Mouse (Mus musculus): ENCODE data around the gene Cir1.

The Cir1 gene

DNA sequence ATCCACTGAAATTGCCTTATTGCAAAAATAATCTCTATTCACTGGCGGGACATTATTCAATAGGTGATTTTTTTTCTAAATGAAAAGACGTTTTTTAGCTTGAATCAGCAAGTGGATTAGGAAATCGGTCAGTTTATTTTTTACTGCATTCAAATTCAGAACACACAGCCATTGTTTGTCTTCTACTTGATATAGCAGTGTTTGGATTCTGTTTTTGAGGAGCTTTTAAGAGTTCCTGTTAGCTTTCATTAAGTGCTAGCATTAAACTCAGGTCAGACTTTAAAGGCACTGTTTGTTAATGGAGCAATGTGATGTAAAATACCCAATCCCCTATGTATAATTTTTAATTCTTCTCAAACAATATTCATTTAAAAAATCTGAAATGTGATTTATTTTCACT is 13.7 kb downstream of the Cir1 start:
- DNase-seq: no peak

DNA sequence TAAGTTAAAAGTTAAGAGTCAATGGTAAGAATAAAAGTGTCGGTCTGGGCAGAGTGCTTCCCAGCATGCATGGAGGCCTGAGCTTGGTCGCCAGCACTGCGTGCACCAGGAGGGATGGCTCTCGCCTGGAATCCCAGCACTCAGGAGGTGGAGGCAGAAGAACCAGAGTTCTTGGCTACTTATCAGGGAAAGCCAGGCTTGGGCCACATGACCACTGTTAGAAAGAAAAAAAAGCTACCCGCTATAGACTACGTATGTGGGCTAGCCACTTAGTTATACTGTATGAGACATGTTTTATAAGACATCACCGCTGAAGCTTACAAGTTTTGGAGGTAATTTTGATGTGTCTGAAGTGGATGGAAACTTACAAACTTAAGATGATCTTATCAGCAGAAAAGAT is 14.3 kb downstream of the Cir1 start:
- no peak for DNase-seq

DNA sequence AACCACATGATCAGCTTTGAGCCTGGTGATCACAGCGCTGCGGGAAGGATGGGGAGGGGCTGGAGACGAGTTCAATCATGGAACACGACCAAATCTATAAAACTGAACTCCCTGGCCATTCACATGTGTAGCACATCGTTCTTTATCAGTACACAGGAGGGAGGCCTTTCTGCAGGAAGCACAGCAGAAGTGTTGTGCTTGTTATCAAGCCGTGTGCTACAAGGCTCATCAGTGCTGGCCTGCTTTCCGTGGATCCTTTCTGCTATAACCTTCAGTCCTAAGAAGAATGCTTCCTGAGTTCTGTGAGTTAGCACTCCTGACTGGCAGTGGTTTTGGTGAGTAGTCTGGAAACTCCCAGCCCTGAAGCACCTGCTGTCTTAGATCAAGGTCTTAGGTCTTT is 17.5 kb downstream of the Cir1 start:
- no peak for DNase-seq

DNA sequence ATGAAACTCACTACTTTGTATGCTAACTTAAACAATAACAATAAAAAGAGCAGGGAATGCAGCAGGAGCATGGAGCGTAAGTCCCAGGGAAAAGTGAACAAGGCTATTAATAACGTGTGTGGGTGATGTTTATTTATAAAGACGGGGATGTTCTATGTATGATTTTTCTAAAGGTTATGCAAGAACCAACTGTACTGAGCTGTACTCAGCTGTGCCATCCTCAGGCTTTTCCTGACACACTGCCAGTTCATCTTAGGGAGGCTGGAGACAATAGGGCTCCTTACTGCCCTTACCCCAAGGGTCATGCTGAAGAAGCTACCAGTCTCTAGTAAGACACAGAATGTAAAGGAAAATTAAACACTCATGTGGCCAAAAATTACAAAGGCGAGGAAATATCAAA is 21.4 kb downstream of the Cir1 start:
- DNase-seq: no peak

DNA sequence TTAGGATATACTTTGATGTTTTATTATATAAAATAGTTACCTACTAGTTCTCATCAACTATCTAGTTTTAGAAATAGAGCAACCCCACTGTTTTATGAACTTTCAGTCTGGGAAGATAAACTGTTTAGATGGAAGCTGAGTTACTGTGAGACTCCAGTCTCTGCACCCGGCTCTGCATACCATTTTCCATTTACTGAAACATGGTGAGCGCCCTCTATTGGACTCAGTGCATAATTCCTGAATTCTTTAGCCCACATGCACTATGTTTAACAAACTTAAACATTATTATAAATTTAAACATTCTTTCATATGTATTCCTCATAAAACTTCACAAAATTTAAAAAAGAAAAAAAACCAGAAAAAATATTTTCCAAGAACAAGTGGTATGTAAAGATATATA is 26.9 kb downstream of the Cir1 start:
- no peak for DNase-seq

DNA sequence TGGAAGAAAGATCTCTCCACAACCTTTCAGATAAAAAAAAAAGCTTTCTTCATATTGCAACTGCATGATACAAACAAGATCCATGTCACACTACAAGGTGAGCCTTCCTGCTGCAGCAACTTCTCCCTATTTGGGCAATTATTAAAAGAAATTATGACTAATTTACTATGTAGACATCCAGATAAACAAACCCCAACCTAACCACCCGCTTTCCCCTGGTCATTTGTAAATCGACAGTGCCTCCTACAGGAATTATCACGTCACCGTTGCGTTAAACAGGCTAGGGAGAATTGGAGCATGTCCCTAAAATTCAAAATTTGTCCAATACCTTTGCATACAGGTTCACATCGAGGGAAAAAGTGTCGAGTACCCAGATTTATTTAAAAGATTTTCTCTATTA is 30.8 kb downstream of the Cir1 start:
- no peak for DNase-seq

DNA sequence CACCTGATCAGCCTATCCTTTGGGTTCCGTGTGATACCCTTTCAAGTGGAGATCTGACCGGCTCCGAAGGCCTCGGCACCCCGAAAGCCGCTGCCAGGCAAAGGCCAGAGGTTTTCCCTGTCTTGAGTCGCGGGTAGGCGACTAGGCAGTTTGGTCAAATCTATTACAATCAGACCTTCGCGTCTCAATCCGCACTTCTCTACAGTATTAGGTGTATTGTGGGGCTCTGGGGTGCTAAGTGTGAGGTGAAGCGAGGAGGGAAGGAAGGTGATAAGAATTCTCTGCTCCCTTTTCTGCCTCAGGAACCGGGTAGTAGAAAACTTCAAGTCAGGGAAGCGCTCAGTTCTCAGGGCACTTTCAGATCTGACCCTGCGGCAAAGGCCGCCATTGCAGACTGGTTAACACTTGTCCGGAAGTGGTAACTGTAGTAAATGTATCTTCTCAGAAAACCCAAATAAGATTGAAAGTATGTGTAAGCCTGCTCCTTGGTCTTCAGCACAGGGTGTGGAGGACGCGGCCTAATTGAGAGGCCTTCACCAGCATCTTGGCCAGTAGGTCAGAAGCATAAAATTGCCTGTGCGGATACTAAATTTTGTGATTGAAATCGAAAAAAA is 31.3 kb downstream of the Cir1 start:
- no peak for DNase-seq

DNA sequence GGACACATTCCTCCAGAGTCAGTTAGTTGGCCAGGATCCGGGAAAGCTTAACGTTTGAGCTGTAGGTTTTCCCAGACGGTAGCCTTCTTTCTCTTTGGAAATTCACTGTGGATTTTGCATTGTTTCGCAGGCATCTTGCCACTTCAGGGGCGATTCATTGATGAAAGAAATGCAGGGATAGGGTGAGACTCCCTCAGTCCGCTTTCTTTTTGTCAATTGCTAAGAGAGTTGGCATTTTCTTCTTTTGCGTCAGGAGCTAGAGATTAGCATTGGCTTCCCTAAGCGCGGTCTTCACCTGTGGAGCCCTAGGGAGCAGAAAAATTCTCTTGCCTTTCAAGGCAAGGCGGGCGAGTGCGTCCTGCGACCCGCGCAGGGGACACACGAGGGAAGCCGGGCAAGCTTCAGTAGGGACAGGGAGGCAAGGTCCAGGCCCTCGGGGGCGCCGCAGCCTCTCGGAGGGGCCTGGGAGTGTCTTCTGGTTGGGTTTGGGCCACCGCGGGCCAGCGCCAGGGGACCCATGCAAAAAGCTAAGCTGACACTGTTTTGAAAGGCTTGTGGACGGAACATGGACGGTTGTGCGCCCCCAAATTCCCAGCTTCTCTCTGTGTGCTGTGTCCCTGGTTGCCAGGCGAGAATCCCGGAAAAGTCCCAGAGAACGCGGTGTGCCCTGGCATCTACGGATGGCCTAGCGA is 32.0 kb downstream of the Cir1 start:
- DNase-seq: no peak

DNA sequence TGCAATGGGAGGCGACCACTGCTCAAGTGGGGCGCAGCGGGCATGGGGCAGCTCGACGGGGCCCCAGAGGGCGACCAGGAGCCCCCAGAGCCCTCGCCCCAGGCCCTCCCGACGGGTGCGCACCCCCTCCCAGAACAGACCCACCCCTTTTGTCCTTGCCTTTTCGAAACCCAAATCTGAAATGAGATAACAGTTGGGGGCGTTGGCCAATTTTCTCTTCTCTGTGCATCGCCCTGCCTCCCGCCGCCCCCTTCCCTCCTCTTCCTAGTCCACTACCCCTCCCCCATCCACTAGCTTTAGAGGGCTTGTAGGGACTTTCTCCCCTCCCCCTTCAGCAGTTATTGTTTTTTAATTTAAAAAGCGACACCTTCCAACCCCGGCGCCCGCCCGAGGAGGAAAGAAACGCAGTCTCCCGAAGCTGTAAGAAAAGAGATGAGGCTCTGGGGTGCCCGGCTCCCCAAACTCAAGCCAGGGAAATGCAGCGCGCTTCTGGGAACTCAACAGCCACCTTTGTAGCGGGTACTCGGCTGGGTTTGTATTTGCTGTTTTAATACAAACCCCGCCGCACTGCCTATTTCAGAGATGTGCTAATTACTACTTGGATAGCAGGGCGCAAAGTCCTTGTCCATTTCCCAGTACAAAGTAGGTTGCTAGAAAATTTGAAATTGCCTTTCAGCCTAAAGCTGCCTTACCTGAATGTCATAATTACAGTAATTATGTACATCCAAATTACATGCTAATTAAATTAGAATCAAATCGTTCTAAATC is 33.0 kb downstream of the Cir1 start:
- DNase-seq: no peak

DNA sequence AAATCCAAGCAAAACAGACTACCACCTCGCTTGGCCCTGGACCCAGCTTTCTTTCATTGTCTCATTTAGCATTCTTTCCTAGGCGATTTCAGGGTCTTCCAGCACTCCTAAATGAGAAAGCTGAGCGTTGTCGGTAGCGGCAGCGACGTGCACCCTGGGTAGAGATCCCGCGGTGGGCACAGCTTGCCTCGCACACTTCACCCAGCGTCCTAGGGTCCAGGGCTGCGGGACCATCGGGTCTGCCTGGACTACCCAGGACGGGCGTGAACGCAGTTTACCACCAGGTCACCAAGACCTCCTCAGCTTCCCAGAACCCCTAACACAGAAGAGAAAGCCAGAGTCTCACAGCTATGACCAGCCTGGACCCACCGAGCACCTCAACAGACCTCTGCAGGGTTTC is 33.6 kb downstream of the Cir1 start:
- DNase-seq: no peak

DNA sequence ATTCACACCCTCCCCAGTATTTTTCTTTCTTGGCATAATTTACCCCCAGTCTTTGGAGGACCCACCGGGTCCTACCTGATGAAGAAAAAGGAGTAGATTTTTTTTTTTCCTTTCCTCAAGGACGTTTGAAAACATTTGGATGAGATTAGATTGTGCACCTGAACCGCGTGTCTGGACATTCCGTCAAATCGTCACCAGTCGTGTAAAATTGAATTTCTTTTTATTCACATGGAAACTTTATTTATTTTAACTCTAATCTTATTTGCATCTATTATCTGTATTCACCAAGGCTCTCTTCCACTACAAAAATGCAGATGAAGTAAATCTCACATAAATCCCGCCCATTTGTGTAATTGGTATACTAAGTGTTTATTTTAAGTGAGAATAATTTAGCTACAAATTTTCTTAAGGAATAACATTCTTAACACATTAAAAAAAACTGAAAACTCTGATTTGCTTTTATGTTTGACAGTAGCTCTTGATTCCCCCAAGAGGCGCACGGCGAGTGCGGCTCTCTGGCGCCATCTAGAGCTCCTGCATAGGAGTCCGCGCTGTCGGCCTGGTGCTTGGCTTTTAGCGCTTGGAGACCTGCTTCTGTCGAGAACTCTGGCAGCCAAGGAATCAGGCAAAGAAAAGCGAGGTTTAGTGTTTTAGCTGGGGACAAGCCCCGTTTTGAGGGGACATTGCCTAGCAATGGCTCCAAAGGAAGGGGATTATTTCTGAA is 34.2 kb downstream of the Cir1 start:
- peak; percentile 85 for DNase-seq

DNA sequence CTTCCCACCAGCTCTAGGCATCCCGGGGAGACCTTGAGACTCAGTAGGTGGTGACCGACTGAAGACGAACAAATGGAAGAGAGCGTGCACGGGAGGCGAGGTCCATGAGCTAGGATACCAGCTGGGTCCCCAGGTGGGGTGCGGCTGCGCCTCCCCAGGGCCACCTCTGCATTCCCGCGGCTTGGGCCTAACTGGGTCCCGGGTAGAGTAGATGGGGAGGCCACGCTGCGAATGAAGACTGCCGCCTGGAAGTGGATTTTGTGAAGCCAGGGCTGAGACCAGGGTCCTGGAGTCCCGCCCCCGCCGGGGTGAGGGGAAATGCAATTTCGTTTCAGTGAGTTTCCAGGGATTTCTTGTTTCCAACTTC is 34.8 kb downstream of the Cir1 start:
- DNase-seq: no peak

DNA sequence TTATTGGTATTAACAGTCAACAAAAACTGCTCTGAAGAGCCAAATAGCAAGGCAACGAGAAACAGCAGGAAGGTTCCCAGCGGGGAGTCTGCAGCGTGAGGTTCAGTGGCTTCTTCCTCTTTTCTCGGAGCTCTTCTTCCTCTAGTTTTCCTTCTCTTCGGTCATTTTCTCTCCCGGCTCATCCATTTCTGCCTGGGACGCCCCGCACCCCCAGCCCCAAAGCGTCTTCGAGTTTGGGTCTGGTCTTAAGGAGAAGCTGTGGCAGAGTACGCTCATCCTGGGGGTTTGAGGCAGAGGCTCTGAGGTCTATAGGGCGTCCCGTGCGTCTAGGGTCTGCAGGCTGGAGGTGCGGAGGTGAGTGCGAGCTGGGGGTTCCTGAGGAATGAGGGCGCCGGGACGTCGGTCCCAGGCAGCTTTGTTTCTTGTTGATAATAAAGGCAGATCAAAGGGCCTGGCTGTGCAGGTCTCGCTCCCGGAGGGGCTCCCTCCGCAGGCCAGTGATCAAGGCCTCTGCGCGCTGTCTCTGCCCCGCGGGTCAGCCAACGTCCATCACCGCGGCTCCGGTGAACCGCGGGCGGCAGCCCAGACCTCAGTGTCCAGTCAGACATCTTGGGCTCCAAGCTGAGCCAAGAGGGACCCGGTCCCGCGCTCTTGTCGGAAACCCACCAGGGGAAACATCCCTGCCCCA is 35.3 kb downstream of the Cir1 start:
- DNase-seq: no peak

DNA sequence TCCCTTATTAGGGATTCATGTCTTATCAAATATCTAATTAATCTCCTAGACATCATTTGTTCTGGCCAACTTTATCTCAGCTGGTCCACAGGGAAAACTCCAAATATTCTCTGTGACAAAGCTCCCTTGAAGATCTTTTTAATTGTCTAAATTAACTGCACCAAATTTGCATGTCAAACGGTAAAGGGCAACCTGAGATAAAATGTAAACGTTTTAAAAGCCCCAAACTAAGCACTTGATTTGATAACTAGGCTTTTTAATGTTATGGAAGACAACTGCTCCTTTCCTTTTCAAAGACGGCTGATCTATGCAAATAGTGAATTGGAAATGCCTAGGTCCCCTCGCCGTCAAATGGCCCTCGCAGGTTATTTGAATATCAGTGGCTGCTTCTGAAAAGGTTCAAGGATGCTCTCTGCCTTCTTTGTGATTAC is 36.3 kb downstream of the Cir1 start:
- no peak for DNase-seq

DNA sequence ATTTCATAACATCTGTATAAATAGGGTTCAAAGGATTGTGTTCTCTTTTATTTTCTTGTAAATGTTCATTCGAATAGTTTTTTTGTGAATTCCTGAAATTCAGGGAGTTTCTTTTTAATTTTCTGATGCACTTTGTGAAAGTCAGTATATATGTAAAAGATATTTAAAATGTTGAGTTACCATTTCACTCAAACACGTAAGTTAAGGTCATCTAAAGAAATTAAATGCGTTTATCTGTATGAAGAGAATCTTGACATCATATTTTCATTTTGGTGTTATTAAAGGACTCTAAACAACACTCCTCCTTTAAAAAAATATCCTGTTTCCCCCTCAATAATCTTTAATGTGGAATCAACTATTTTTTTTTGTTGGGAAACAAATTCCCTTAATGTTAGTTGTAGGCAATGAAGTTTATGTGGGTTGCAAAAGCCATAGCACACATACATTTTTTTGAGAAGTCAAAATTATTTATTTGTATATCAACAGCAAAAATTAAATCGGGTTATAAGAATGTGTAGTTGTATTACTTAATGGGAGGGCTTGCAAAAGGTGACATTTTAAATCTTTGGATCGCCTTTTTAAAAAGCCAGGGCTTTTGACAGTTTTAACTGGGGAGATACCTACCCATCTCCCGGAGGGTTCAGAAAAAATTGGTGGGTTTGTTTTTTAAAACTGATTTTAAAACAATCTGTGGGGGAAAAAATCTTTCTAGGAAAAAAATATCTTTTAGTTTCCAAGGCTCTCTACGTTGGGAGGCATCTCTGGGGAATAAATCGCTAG is 37.0 kb downstream of the Cir1 start:
- no peak for DNase-seq

DNA sequence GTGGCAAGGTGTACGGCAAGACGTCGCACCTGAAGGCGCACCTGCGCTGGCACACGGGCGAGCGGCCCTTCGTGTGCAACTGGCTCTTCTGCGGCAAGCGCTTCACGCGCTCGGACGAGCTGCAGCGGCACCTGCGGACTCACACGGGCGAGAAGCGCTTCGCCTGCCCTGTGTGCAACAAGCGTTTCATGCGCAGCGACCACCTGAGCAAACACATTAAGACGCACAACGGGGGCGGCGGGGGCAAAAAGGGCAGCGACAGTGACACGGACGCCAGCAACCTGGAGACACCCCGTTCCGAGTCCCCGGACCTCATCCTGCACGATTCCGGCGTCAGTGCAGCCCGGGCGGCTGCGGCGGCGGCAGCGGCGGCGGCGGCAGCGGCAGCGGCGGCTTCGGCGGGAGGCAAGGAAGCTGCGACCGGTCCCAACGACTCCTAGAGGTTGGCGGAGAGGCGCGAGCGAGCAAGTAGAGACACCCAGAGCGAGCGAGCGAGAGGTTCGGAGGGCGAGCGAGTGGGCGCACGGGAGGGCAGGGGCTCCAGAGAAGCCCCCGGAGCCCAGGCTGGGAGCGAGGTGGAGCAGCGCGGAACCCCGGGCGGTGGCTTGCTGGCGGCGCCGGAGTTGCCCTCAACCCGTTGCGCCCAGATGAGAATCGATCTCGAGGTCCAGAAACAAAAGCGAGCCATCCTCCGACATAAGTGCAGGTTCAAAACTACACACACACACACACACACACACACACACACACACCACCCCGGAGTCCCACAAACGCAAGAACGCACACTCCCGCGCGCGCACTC is 38.2 kb downstream of the Cir1 start:
- DNase-seq: no peak

DNA sequence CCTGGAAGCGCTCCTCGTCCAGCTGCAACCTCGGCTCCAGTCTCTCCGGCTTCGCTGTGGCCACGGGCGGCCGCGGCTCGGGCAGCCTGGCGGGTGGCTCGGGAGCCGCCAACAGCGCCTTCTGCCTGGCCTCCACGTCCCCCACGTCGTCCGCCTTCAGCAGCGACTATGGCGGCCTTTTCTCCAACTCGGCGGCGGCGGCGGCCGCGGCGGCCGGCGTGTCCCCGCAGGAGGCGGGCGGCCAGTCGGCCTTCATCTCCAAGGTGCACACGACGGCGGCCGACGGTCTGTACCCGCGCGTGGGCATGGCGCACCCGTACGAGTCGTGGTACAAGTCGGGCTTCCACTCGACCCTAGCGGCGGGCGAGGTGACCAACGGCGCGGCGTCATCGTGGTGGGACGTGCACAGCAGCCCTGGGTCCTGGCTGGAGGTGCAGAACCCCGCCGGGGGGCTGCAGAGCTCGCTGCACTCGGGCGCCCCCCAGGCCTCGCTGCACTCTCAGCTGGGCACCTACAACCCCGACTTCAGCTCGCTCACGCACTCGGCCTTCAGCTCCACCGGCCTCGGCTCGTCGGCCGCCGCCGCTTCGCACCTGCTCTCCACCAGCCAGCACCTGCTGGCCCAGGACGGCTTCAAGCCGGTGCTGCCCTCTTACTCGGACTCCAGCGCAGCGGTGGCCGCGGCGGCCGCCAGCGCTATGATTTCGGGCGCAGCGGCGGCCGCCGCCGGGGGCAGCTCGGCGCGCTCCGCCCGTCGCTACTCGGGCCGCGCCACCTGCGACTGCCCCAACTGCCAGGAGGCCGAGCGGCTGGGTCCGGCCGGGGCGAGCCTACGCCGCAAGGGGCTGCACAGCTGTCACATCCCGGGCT is 39.0 kb downstream of the Cir1 start:
- no peak for DNase-seq

DNA sequence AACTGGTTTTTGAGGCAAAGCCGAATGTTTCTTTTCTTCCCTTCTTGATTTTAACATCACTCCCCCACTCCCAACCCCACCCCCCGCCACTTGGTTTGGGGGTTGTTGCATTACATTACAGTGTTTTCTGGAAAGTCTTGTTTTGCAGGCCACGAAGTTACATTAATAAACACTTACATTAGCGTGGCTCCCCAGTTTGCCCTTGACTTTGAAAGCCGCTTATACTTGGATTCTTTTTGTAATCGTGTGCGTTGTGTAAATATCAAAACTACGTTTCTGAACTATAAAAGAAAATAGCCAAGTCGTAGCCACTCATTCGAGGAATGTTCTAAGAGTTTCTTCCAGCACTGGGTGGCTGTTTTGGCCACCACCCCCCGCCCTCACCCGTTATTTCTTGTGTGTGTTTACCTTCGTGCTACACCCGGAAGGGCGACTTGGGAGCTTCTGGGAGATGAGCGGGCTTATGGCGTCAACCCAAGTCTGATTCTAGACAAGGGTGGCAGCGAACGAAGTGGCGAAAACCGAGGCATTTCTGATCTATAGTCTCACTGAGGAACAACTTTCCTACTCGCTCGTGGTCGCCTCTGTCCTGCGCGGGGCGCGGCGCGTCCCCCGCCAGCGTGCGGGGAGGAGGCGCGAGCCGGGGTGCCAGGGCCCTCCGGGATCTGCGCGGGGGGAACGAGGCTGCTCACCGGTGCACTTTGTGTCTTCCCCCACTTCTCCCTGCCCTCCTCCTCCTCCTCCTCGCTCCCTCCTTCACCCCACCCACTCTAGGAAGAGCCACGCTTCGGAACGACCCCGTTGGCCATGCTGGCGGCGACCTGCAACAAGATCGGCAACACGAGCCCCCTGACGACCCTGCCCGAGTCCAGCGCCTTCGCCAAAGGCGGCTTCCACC is 39.9 kb downstream of the Cir1 start:
- no peak for DNase-seq

DNA sequence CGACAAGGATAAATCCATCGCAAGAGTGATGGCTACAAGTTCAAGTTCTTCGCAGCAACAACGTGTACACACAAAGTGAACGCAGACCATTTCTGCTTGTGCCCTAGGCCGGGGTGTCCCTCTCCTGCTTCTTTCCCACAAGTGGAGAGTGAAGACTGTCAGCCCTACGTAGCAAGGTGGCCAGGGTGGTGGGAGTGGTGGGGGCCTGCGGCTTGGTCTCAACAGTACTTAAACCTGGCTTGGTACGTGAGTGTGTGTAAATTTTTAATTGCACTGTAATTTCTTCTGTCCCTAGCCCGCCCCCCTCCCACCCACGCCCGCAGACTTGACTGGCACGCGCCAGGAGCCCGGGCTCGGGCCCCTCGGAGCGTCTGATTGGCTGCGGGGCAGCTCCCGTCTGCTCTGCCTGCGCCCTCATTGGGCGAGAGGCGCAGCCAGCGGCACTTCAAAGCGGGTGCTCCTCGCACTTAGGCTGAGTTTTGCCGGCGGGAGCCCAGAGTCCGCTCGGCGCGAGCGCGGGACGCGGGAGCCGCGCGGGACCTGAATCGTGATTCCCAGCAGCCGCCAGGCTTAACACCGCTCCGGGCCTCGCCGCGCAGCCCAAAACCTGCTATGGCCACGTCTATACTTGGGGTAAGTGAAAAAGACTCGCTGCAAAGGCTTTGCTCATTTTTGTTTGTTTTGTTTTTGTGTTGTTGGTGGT is 40.9 kb downstream of the Cir1 start, which contains the start of gene Sp9:
Gene Sp9 (plus strand): TSS at position 467 of the 703 bp plus-strand sequence.
- DNase-seq: no peak
